Mouse (Mus musculus) heart, postnatal 10 days (tissue): ENCODE measurements around the gene Dip2b. TPM values are rescaled to one million over a fixed set of nuclear protein-coding genes. Genes with fewer than 3 reads are reported as not detected.

ENCODE experiments used
- DNase-seq, 2 experiments: peaks; one replicate each; pipeline ENCODE4 v3.0.0; 2021
- intact Hi-C: fragments of 180-260 bp; cut with DNase I; formaldehyde crosslinking; loops from one replicate; pipeline ENCODE4 v1.15.1; 2025
- total RNA-seq, 2 experiments: library from RNA; stranded (reverse); gene quantifications; 2 replicates each; pipeline ENCODE4 v1.2.3; 2021

The Dip2b gene
- total RNA-seq, 2 experiments from 2014 or later = 32.3 to 34.3 TPM

DNA sequence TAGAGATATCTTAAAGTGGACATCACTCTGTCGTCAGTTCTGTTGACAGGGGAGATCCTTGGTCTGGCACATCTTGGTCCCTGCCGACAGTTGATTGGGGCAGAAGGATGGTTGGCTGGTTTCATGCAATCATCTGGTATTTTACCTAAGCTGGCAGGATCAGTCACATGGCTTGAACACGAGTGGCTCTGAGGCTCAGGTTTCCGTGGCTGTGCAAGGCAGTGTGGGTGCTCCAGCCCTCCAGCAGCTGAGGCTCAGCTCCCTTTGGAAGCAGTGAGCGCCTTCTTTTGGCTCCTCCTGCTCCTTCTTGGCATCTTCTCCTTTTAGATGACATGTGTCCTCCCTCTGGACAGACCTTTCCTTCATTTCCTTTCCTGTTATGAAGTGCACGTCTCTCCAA lies 7.1 kb downstream of the Dip2b start:
- intact Hi-C loops = no loop called here
- DNase-seq = peak in 1 of 2 experiments; percentile 30

DNA sequence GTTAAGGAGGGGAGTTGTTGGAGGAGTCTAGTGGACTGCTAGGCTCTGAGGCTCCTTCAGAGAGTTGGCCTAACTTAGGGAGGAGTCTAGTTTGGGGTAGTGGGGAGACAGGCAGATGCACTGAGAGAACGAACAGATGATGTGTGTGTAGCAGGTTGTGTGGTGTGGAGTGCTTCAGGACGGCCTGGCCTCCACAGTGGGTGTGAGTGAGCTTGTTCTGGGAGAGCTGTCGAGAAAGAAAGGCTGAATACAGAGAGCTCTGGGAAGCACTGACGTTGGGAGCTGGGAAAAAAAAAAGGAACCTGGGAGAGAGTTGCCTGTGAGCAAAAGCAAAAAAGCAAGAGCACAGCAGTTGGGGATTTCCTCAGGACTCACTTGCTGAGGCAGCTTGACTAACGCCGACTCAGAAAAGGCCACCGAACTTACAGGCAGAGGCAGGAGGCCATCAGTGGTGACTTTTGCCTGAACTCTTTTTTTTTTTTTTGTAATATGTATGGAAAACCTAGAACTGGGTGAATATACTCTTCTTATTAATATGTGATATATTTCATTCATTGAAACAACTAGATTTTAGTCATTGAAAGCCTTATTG lies 11.1 kb downstream of the Dip2b start:
- intact Hi-C loops = no loop called here
- DNase-seq = no peak

DNA sequence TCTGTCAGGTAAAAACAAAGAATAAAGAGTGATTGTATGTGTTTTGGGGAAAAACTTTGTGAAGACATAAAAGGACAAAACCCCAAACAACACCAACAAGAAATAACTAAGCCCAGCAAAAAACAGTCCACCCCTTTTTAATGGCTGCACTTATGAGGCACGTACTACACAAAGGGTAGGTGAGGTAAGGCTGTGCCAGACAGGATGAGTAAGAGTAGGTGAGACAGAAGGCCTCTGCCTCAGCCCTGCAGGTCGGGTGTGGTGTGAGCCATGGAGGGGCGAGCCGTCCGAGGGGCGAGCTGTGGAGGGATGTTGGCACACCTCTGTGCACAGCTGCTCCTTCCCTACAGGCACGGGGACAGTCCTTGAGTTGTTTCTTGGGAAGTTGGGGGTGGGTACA lies 12.5 kb downstream of the Dip2b start:
- intact Hi-C loops = no loop called here

DNA sequence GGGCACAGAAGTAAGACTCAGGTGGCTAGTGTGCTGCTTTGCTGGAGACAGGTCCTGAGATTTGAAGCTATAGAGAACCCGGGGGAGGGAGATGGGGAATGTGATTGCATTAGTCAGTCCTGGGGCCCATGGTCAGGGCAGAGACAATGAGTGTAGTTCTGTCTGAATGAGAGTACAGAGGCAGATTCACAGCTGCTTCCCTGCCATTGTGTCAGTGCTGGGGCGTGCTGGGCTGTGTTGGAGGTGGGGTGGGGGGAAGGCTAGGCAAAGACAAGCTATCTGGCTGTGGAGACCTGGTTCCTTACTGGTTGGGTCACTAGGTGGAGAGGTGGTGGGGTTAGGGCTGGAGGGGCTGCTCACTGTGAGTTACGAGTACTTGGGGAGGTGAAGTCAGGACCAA lies 14.3 kb downstream of the Dip2b start:
- no peak for DNase-seq
- intact Hi-C loops = no loop called here

More for the DNA sequence above, 12.5 kb downstream of the Dip2b start:
- no peak for DNase-seq

DNA sequence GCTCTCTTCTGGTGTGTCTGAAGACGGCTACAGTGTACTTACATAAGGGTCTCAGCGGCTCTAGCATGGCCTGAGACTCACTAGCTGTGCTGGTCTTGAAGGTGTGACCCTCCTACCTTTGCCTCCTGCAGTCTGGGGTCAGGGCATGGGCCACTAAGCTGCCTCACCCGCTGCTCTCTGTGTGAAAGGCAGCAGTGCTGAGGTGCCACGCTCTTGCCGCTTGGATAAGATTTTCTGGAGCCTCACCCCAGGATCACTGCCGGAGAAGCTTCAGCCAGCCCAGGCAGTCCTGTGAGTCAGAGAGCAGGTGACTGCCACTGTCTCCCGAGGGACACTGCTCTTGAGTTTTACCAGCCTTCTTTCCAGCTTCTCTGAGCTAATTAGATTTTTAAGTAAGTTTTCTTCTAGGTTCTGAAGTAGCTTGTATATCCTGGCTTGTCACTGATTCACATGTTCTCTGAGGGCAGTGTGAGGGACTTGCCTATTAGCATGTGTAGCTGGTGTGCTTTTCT lies 18.0 kb downstream of the Dip2b start:
- intact Hi-C loops = no loop called here
- DNase-seq = no peak

DNA sequence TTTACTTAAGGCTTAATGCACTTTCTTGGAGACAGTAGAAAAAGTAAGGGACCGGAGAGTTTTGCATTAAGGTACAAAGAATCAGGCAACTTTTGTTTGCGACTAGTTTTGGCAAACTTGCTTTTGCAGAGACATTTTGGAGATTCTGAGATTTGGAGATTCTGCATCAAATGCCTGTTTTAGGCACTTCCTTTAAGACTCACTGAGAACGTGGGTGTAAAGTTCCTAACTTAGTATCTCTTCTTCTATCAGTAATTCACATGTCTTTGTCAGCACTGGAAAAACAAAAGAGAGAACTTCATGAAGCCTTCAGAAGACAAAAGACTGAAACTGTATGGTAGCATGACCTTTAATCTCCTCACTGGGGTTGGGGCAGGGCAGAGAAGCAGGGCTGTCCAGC lies 19.2 kb downstream of the Dip2b start:
- intact Hi-C loops = no loop called here
- no peak for DNase-seq

DNA sequence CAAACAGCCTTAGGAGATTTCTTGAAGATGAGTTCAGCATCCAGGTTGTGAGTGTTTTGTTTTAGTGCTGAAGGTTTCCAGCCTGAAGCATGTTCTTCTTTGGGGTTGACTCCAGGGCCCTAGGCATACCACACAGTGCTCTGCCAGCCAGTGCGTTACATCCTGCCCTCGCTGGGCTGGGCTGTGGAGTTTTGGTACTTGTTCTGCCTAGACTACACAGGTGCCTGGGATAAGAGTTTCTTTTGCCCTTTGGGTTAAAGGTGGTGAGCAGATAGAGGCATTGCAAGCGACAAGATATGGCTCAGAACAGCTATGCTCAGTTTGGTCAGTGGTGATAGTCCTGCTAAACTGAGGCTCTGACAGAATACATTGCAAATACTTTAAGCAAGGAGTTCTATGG lies 19.7 kb downstream of the Dip2b start:
- no peak for DNase-seq
- intact Hi-C loops = no loop called here

DNA sequence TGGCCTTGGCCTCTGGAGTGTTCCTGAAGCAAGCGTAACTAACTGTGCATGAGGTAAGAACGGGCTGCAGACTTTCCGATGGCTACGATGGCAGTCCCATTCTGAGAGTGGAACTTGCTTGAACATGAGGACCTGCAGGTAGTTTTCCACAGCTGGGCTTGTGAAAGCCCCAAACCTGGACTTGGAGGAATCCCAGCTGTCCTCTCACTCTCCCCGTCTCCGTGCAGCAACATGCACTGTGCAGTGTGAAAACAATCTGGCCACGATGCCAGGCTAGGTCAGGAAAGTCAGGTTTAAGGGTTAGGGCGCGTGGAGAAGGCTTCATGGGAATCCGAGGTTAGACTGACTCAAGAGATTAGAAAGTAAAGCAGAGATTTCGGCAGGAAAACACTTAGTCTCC lies 20.4 kb downstream of the Dip2b start:
- DNase-seq = no peak
- intact Hi-C loops = no loop called here

DNA sequence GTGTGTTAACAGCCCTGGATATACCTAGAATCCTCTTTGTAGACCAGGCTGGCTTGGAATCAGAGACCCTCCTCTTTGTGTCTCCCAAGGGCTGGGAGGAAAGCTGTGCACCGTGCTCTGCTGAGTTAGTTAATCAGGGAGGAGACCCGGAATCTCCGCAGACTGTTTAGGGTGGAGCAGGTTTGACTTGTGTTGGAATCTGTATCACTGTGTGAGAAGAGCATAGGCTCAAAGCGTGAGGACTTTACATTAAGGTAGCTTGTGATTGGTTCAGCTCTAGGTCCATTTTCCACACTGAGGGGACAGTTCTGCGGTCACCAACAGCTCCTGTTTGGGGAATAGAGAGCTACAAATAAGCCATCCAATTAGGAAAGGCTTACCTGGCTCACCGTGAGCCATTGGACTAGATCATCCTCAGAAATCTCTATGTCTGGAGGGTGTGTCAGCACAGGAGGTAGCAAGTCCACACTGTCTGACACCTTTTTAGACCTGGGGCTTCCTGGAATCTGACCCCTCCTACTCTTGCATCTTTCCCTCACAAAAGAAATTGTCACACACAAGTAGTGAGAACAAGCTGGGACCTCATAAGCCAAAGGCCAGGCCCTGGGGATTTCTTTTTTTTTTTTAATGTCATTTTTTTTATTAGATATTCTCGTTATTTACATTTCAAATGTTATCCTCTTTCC lies 21.3 kb downstream of the Dip2b start:
- intact Hi-C loops = no loop called here
- no peak for DNase-seq

DNA sequence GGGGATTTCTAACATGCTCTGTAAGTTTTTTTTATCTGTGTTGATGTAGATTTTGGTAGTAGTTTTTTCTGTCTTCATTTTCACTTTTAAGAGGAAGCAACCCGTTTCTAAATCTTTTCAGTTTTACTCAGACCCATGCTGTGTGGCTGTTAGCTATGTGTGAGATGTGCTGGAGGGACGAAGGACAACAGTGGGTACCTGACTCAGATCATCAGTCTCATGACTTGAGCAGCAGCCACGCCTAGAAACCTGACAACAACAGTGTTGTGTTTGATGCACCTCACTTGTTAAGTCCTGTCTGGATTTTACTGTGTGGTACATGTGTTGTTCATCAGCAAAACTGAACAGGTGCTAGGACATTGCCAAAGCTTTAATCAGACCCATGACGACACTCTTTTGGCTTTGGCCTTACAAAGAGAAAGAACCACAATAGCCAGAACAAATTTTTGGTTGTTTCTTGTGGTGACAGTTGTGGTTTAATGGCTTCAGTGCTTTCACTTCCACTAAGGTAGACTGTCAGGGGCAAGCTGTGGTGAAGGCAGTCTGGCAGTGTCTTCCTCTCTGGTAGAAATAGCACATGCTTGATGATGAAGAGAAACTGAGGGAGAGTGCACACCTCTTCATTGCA lies 22.2 kb downstream of the Dip2b start:
- intact Hi-C loops = no loop called here
- DNase-seq = no peak

DNA sequence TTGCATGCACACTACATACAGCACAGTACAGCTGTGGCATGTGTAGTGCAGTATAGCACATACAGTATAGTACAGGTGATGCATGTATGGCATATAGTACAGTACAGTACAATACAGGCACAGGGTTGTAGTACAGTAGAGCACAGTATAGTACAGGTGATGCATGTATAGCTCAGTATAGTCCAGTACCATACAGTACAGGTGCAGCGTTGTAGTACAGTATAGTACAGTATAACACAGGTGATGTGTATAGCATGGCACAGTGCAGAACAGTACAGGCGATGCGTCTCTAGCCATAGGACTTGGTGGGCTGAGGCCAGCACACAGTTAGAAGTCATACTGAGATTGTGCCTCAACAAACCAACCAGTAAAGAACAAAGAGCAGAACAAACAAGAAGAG lies 22.9 kb downstream of the Dip2b start:
- no peak for DNase-seq
- intact Hi-C loops = no loop called here

DNA sequence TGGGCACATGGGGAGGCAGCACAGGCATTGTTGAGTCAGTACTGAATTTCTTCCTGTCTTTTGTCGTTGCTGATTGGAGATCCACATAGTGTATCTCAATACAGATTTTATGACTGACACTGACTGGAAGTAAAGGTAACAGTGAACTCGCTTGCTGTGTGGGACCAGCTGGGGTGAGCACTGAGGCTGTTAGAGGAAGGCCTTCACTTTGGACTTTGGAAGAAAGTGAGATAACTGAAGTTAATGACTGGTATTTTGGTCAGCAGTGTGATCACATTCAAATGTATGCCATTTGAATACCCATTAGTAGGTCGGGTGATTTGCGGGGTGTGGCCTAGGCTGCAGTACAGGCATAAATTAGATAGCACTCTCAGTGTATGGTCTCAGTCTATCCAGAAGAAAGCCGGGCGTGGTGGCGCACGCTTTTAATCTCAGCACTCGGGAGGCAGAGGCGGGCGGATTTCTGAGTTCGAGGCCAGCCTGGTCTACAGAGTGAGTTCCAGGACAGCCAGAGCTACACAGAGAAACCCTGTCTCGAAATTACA lies 24.8 kb downstream of the Dip2b start:
- intact Hi-C loops = no loop called here

DNA sequence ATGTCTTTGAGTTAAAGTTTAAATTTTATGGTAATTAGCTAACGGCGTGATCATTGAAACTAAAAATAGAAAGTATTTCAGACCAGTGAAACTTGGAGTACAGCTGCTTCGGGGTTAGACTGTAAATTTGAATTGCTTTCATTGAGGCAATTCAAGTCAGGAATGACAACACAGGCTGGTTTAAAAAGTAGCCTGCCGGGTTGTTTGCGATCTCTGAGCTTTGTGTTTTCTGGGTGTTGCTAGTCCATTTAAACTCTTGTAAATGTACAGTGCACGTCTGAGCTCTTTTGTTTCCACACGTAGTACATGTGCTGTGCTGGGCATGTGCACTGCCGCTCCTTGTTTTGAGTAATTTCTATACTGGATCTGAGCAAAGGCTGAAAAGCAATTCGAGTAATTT lies 28.2 kb downstream of the Dip2b start:
- DNase-seq = no peak
- intact Hi-C loops = no loop called here

More for the DNA sequence above, 24.8 kb downstream of the Dip2b start:
- no peak for DNase-seq

DNA sequence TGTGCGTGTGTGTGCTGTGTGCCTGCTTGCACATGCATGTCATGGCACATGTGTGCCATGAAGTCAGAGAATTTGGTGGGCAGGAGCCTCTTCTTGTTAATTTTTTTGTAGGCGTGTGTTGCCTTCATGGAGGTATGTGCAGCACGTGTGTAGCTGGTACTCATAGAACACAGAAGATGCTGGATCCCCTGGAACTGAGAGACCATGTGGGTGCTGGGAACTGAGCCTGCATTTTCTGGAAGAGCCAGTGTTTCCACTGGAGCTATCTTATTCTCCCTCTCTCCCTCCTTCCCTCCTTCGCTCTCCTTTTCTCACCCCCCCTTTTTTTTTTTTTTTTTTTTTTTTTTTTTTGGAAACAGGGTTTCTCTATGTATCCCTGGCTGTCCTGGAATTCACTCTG lies 30.6 kb downstream of the Dip2b start:
- DNase-seq = no peak
- intact Hi-C loops = no loop called here

DNA sequence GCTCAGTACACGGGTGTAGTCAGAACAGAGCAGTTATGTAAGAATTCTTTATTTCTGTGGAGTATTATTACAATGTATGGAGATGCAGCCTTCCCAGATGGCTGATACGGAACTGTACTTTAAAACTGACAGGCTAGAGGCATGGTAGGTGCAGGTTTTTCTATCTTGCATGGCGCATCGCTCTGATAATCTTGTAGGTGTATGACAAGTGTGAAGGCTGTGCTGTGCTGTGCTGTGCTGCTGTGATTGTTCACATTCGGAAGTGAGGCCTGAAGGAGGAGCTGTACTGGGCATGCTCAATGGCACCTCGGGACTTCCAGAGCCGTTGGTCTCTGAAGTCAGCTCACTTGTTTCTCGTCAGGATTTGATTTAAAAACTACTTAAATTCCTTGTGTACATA lies 31.6 kb downstream of the Dip2b start:
- intact Hi-C loops = no loop called here
- DNase-seq = no peak

DNA sequence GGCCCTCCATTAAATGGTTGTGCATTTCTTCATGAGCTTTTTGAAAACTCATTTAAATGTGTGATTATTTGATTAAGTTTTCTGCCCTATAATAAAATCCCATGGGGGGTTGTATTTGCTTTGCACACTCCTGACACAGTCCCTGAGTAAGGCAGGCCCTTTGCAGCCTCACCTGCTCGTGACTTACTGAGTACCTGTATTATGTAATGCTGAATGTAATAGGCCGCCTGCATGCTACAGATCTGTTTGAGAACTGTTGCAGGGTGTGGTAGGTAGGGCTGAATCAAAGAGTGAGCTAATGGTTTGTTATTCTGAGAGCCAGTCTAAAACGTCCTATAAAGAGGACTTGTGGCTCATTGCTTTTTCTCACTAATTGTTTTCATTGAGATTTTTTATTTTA lies 33.4 kb downstream of the Dip2b start:
- DNase-seq = no peak
- intact Hi-C loops = no loop called here

DNA sequence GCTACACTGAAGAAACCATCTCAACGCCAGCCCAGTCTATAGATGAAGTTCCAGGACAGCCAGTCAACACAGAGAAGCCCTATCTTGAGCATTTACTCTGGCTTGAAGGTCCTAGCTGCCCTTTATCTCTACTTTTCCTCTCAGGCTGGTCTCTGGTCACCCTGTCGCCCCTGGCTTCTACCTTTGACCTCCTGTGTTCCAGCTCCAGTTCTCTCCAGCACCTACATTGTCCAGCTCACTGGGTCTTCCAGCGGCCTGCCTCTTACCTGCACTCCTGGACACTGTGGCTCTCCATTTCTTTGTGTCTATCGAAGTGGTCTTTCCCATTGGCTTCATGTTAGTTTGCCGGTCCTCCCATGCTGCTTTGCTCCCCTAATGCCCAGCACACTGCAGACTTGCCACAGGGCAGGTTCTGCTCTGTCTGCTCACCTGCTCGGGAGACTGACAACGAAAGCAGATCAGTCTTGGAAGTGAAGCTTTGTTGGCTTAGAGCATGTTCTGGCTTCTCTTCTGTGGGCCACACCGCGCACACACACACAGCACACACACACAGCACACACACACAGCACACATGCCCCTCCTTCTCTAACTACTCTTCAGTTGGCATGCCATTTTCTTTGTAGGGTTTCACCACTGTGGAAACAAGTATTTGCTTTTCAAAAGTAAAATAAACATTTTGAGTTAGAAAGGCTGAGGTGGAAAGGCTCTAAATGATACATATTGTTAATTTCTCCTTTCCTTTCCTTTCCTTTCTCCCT lies 35.4 kb downstream of the Dip2b start:
- intact Hi-C loops = no loop called here
- DNase-seq = no peak

DNA sequence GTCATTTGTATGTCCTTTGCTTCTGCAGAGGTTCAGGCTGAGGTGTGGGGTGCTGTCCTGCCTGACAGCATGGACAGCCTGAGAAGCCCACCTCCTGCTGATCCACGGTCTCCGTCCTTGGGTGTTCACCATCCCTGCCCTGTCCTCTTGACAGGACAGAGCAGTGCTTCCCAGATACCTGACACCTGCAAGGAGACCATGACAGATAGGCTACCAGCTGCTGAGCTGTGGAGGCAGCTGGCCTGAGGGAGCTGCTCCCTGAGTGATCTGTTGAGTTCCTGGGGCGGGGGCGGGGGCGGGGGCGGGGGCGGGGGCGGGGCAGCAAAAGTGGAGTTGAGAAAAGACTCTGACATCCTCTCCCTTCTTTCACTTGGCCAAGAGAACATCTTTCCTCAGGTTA lies 36.3 kb downstream of the Dip2b start:
- intact Hi-C loops = loop anchor here (5.0 kb wide), 2 partner anchors 32 to 53 kb away; no protein-coding TSS in a partner anchor

DNA sequence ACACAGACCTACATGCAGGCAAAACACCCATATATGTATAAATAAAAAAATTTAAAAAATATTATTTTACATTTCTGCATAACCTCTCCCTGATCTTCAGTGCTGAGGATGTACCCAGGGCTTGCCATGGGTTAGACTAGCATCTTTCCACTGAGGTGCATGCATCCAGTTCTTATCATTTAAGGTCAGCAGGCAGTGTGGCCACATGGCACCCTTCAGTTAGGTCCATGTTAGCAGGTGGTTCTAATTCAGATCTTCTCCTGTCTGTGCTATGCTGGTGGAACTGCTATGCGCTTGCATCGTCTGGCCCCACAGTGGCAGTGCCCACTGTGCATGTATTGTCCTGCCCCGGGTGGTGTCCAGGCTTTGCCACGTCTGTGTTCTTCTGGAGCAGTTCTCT lies 37.9 kb downstream of the Dip2b start:
- intact Hi-C loops = loop anchor here (5.0 kb wide), 2 partner anchors 34 to 51 kb away; no protein-coding TSS in a partner anchor
- no peak for DNase-seq

More for the DNA sequence above, 36.3 kb downstream of the Dip2b start:
- no peak for DNase-seq

DNA sequence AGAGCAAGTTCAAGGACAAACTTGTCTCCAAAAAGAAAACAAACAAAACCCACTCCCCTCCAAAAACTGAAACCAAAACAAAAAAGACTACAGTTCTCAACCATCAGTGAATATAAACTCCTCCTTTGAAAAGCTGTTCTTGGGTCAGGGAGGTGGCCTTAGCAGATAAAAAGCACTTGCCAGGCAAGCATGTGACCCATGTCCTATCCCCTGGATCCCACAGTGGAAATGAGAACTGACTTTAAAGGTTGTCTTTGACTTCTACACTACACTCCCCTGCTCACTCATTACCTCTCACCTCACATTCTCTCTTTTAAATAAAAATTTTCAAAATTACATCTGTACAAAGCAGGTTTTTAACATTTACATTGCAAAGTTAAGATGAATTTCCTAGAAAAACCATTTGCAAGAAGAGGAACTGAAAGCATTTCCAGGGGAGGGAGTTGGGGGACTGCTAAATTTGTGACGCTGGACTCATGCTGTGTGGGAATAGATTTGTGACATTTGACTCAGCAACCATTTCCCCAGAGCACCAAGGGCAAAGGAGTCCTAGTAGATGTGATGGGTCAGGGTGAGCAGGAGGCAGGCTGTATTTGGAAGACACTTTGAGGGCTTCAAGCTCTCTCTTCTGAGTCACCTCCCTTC lies 42.5 kb downstream of the Dip2b start:
- intact Hi-C loops = no loop called here
- no peak for DNase-seq
